Mouse (Mus musculus) spleen, adult 2 months (tissue): Measurements from ENCODE around the gene Fance. TPM values are rescaled to one million over a fixed set of nuclear protein-coding genes. Genes with fewer than 3 reads are reported as not detected.

Source experiments
- DNase-seq, 2 experiments: peaks; one replicate each; pipeline versions ENCODE4 v3.0.0 to v3.0.0-alpha.2; 2012 to 2021; ENCODE audit warnings: low spot score in 2 of 2, low read depth in 1 of 2
- H3K27ac ChIP-seq: fragments of 200-500 bp; 2 replicates; pipeline ENCODE4 v1.5.1; 2012; ENCODE audit warnings: low read length, inconsistent platforms; ENCODE audit not compliant: insufficient read depth
- H3K27me3 ChIP-seq: fragments of 200-500 bp; 2 replicates; pipeline ENCODE4 v1.6.1; 2012; ENCODE audit warnings: mild to moderate bottlenecking, moderate library complexity, low read length, inconsistent platforms; ENCODE audit not compliant: control insufficient read depth, insufficient read depth
- H3K36me3 ChIP-seq: fragments of 200-500 bp; 2 replicates; pipeline ENCODE4 v1.6.1; 2012; ENCODE audit warnings: mild to moderate bottlenecking, low read length, inconsistent platforms; ENCODE audit not compliant: control insufficient read depth, insufficient read depth
- H3K4me1 ChIP-seq: fragments of 200-500 bp; 2 replicates; pipeline ENCODE4 v1.6.1; 2011; ENCODE audit warnings: inconsistent platforms; ENCODE audit not compliant: control insufficient read depth, insufficient read depth, insufficient read length
- H3K4me3 ChIP-seq: fragments of 200-500 bp; 2 replicates; pipeline ENCODE4 v1.5.1; 2011; ENCODE audit warnings: mild to moderate bottlenecking, inconsistent platforms; ENCODE audit not compliant: insufficient read depth, insufficient read length; ENCODE audit errors: extremely low read depth
- CTCF ChIP-seq: fragments of 200-500 bp; IDR thresholded peaks from 2 replicates; pipeline ENCODE4 v1.5.1; 2011; ENCODE audit warnings: mild to moderate bottlenecking, inconsistent platforms; ENCODE audit not compliant: insufficient read depth, insufficient read length, insufficient replicate concordance; ENCODE audit errors: extremely low read depth
- POLR2A ChIP-seq: fragments of 200-500 bp; IDR thresholded peaks from 2 replicates; pipeline ENCODE4 v1.6.1; 2011; ENCODE audit warnings: low read depth, low read length, inconsistent platforms
- WGBS: fragments of 180-500 bp; shearing (Covaris S2); methylation state at CpG from one replicate; pipeline ENCODE4 v1.1.7; 2018; 5-methylcytosine and 5-hydroxymethylcytosine counted together
- polyA plus RNA-seq: library from polyadenylated mRNA; depleted of rRNA; stranded (reverse); fragments of >200 nt; gene quantifications from 2 replicates; pipeline ENCODE4 v1.2.3, GENCODE M21; 2012

The Fance gene
- polyA plus RNA-seq, 1 experiment, result 17.2 TPM

DNA sequence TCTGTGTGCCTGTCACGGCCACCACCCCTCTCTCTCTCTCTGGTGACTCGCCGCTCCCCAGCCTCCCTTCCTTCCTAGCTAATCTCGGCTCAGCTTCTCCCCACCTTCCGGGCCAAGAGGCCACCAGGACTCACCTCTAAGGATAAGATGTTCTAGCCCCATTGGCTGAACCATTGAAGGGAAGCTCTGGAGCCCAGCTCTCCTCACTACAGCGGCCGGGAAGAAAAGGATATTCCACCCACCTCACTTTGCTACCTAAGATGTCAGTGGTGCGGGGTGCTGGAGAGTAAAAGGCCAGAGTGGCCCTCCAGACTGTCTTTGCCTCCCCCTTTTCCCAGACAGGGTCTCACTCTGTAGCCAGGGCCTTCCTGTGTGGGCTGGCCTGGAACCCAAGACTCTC is 51.8 kb downstream of the Fance start, which contains the start of gene Tulp1:
TSS of gene Tulp1 (minus strand) at position 101 of the 400 bp plus-strand sequence.
- 70% methylated on average over 8 of the region's 8 CpGs for WGBS
- H3K27me3 ChIP-seq, result peaks cover 20% of the 10 kb centered on the region; the same call in 1 of the 2 replicates
- TF ChIP-seq POLR2A, result no peak
- TF ChIP-seq CTCF, result no peak
- H3K36me3 ChIP-seq, result no peaks in the 10 kb centered on the region
- no peak within 1 kb of the TSS for H3K4me3 ChIP-seq
- H3K27ac ChIP-seq, result no peak within 1 kb of the TSS
- no peak for DNase-seq
- no peaks in the 10 kb centered on the region; the same call in 1 of the 2 replicates for H3K4me1 ChIP-seq

DNA sequence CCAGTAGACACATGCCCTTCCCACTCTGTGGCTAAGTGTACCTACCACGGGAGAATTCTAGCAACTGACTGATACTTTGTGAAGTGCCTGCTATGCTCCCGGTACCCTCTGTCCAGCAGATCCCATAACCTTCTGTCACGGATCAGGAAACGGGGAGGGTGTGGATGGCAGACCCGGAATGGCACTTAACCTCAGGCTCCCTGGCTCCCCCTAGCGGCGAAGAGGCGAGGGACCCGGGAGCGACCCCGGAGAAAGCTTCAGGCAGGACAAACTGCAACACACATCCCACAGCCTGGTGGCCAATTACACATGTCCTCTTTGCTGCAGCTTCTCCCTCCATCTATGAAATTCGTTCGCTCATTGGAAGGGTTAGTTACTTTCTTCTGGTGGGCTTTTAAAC is 55.1 kb downstream of the Fance start:
- Histone ChIP-seq H3K36me3 (no peaks in the 10 kb centered on the region), H3K27me3 (peaks cover 15% of the 10 kb centered on the region; the same call in 1 of the 2 replicates), H3K27ac (no peak overlapping the region), H3K4me1 (no peaks in the 10 kb centered on the region), H3K4me3 (no peak overlapping the region)
- WGBS, result 3% methylated on average over 13 of the region's 13 CpGs
- peak; percentile 89 for TF ChIP-seq CTCF
- TF ChIP-seq POLR2A, result no peak
- DNase-seq, result peak in 1 of 2 experiments; percentile 65

DNA sequence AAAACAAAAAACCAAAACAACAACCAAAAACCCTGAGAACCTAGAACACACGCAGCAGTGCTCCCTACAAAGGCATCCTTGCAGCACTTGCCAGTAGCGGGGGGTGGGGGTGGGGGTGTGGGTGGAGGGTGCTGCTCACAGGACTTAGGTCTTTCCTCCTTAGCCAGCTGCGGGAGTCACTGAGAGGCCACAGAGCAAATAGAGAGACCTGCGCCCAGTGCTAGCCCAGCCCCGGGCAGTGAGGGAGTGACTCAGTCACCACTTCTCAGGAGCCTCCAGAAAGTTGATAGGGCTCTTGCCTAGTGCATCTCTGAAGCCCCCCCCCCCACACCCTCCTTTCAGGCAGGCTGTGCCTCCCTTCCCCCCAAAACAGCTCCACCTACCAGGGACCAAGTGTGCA is 55.7 kb downstream of the Fance start:
- peaks cover 13% of the 10 kb centered on the region; the same call in 1 of the 2 replicates for H3K27me3 ChIP-seq
- WGBS, result 78% methylated on average over 5 of the region's 5 CpGs
- H3K4me3 ChIP-seq, result no peak overlapping the region
- no peak for TF ChIP-seq CTCF
- no peak for TF ChIP-seq POLR2A
- H3K36me3 ChIP-seq, result no peaks in the 10 kb centered on the region
- H3K27ac ChIP-seq, result no peak overlapping the region
- DNase-seq, result no peak
- no peaks in the 10 kb centered on the region for H3K4me1 ChIP-seq

DNA sequence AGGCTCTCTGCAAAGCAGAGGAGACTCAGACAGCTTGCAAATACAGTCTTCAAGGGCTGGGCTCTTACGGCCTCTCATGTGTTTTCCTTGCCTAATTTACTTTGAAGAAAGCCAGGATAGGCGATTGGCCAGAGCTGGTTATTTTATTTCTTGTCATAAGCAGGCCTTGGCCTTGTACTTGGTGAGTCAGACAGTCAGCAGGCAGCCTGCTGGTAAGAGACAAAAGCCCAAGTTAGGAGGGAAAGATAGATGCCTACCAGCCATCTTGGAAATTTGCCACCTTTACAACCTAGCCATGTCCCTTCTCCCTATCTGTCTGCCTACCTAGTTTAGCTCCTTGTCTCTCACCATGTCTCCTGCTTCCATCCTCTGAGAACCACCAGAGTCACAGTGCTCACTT is 58.0 kb downstream of the Fance start:
- no peak for DNase-seq

DNA sequence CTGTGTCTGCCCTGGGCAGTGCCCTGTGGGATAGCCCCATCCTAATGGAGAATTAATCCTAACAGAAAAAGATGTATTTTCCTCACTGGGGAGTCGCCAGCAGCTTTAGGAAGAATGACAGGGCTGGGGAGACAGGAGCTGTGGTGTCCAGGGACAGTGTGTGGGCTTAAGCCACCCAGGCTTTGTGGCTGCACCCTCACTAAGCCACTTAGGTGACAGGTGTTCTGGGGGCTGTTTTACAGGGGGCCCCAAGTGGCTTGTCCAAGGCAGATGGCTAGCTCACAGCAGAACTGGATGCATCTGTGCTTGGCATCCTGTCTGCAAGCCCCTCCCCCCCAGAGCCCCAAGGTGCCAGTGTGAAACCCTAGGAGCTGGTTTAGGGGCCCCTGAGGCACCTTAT is 58.6 kb downstream of the Fance start:
- no peak overlapping the region for H3K4me3 ChIP-seq
- H3K4me1 ChIP-seq, result no peaks in the 10 kb centered on the region
- peaks cover 5% of the 10 kb centered on the region for H3K27me3 ChIP-seq
- no peak for DNase-seq
- no peak overlapping the region for H3K27ac ChIP-seq
- 84% methylated on average over 1 of the region's 1 CpGs for WGBS
- TF ChIP-seq POLR2A (no peak), CTCF (no peak)
- H3K36me3 ChIP-seq, result no peaks in the 10 kb centered on the region

More for the DNA sequence above, 58.0 kb downstream of the Fance start:
- Histone ChIP-seq H3K27me3 (peaks cover 5% of the 10 kb centered on the region; the same call in 1 of the 2 replicates), H3K4me1 (no peaks in the 10 kb centered on the region), H3K36me3 (no peaks in the 10 kb centered on the region), H3K27ac (no peak overlapping the region), H3K4me3 (no peak overlapping the region)
- no peak for TF ChIP-seq CTCF
- no peak for TF ChIP-seq POLR2A
- WGBS, result 87% methylated on average over 2 of the region's 2 CpGs

DNA sequence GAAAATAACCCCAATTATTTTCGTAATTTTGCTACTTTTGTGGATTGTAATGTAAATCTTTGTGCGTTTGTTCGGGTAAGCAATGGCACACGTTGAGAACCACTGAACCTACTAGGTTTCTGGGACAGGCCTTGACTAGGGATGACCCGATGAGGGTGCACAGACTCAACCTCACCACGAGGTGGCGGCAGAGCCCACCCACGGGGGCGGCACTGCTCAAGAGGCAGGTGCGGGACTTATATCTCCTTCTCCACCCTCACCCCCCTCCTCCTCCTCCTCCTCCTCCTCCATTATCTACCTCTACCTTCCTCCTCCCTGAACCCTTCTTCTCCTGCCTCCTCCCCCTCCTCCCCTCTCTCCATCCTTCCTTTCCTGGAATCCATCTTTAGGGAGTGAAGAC is 60.5 kb downstream of the Fance start:
- Histone ChIP-seq H3K4me1 (no peaks in the 10 kb centered on the region), H3K27me3 (peaks cover 5% of the 10 kb centered on the region)
- WGBS, result 19% methylated on average over 10 of the region's 10 CpGs

DNA sequence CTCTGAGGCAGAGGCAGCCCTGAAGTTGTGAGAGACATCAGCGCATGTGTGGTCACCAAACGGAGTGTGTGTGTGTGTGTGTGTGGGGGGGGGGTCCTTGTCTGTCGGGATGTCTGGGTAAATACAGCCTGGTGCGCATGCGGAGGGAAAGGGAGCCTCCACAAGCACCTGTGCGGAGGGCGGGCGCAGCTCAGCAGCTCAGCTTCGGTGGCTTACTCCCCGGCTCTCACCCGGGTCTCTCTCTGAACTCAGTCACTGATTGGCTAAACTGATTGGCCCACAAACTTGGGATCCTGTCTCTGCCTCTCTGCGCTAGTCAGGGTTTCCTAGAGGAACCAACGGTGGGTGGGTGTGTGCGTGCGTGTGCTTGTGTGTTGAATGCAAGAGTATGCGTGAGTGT is 61.2 kb downstream of the Fance start:
- 17% methylated on average over 14 of the region's 16 CpGs for WGBS
- TF ChIP-seq POLR2A (no peak), CTCF (no peak)
- Histone ChIP-seq H3K27ac (no peak overlapping the region), H3K27me3 (peaks cover 5% of the 10 kb centered on the region), H3K4me1 (no peaks in the 10 kb centered on the region), H3K36me3 (no peaks in the 10 kb centered on the region), H3K4me3 (no peak overlapping the region)
- DNase-seq, result no peak

More for the DNA sequence above, 60.5 kb downstream of the Fance start:
- Histone ChIP-seq H3K36me3 (no peaks in the 10 kb centered on the region), H3K27ac (no peak overlapping the region), H3K4me3 (no peak overlapping the region)
- TF ChIP-seq POLR2A, result no peak
- TF ChIP-seq CTCF, result peak; percentile 83
- DNase-seq, result peak in 1 of 2 experiments; percentile 40
